Mouse (Mus musculus) lung, adult 2 months (tissue): Measurements from ENCODE around the gene Nmt1. TPM values are rescaled to one million over a fixed set of nuclear protein-coding genes. Genes with fewer than 3 reads are reported as not detected.

Experiments used
- DNase-seq: peaks from one replicate; pipeline ENCODE4 v3.0.0; 2022
- H3K4me1 ChIP-seq: fragments of 200-500 bp; 2 replicates; pipeline ENCODE4 v1.6.1; 2011; ENCODE audit warnings: low read length; ENCODE audit not compliant: control insufficient read depth, insufficient read depth
- H3K4me3 ChIP-seq: fragments of 200-500 bp; replicated peaks from 2 replicates; pipeline ENCODE3; 2011; ENCODE audit warnings: low read depth, mild to moderate bottlenecking, control low read depth, low read length; ENCODE audit errors: extremely low read depth
- CTCF ChIP-seq: fragments of 200-500 bp; IDR thresholded peaks from 2 replicates; pipeline ENCODE4 v1.5.1; 2011; ENCODE audit warnings: mild to moderate bottlenecking, low read length, control low read depth; ENCODE audit not compliant: insufficient read depth
- POLR2A ChIP-seq: fragments of 200-500 bp; IDR thresholded peaks from 2 replicates; pipeline ENCODE4 v1.6.1; 2011; ENCODE audit warnings: low read depth, mild to moderate bottlenecking, control low read depth, low read length, borderline replicate concordance; ENCODE audit errors: extremely low read depth
- WGBS: fragments of 180-500 bp; shearing (Covaris S2); methylation state at CpG from one replicate; pipeline ENCODE4 v1.1.7; 2018; 5-methylcytosine and 5-hydroxymethylcytosine counted together
- polyA plus RNA-seq: library from polyadenylated mRNA; depleted of rRNA; stranded (reverse); fragments of >200 nt; gene quantifications from 2 replicates; pipeline ENCODE4 v1.2.3, GENCODE M21; 2012; rRNA removed

The Nmt1 gene
- polyA plus RNA-seq: 24.0 and 32.2 TPM in 2 replicates

GRCm38 (mm10) chr11:103028176-103028891 lies at the start of gene Nmt1, which contains the start of gene Dcakd:
Gene Nmt1 (plus strand): TSS chr11:103028190.
Gene Dcakd (minus strand): TSS chr11:103028333.
- TF ChIP-seq POLR2A (peak; percentile 93; the same call in 1 of the 2 replicates), CTCF (no peak)
- under 1% methylated on average over 36 of the region's 36 CpGs for WGBS

GRCm38 (mm10) chr11:102981151-102981890 lies 46.7 kb upstream of the Nmt1 start:
- WGBS: 40% methylated on average over 10 of the region's 10 CpGs
- no peak for DNase-seq
- TF ChIP-seq POLR2A: no peak
- TF ChIP-seq CTCF: no peak
- Histone ChIP-seq H3K4me3 (no peak overlapping the region), H3K4me1 (no peaks in the 10 kb centered on the region)

More at GRCm38 (mm10) chr11:103028176-103028891, at the start of gene Nmt1, which contains the start of gene Dcakd:
- Histone ChIP-seq H3K4me3 (peak within 1 kb of the TSS; percentile 99), H3K4me1 (peaks cover 14% of the 10 kb centered on the region)
- peak; percentile 94 for DNase-seq

- DNase-seq: no peak
- Histone ChIP-seq H3K4me3 (no peak overlapping the region), H3K4me1 (no peaks in the 10 kb centered on the region)
- WGBS: 74% methylated on average over 9 of the region's 9 CpGs
- TF ChIP-seq POLR2A (no peak), CTCF (no peak)
These were observed 43.9 kb upstream of the Nmt1 start for GRCm38 (mm10) chr11:102984086-102984485.

GRCm38 (mm10) chr11:102984615-102985014 lies 43.4 kb upstream of the Nmt1 start:
- H3K4me3 ChIP-seq: no peak overlapping the region
- no peak for DNase-seq
- no peaks in the 10 kb centered on the region for H3K4me1 ChIP-seq
- 53% methylated on average over 4 of the region's 4 CpGs for WGBS
- TF ChIP-seq POLR2A (no peak), CTCF (no peak)

- no peak for TF ChIP-seq POLR2A
- TF ChIP-seq CTCF: no peak
- no peak for DNase-seq
- no peaks in the 10 kb centered on the region for H3K4me1 ChIP-seq
- no peak overlapping the region for H3K4me3 ChIP-seq
- 56% methylated on average over 6 of the region's 6 CpGs for WGBS
These were observed 42.8 kb upstream of the Nmt1 start for GRCm38 (mm10) chr11:102985160-102985559.

- Histone ChIP-seq H3K4me3 (no peak overlapping the region), H3K4me1 (peaks cover 2% of the 10 kb centered on the region; the same call in 1 of the 2 replicates)
- WGBS: 14% methylated on average over 28 of the region's 28 CpGs
- DNase-seq: no peak
- TF ChIP-seq POLR2A: no peak
- no peak for TF ChIP-seq CTCF
These were observed 38.3 kb upstream of the Nmt1 start for GRCm38 (mm10) chr11:102989641-102990151.

- peaks cover 2% of the 10 kb centered on the region; the same call in 1 of the 2 replicates for H3K4me1 ChIP-seq
- DNase-seq: no peak
- 3% methylated on average over 29 of the region's 29 CpGs for WGBS
- H3K4me3 ChIP-seq: no peak overlapping the region
- no peak for TF ChIP-seq POLR2A
These were observed 37.8 kb upstream of the Nmt1 start for GRCm38 (mm10) chr11:102990152-102990663.

- DNase-seq: no peak
- TF ChIP-seq CTCF: no peak
- Histone ChIP-seq H3K4me3 (no peak overlapping the region), H3K4me1 (peaks cover 2% of the 10 kb centered on the region; the same call in 1 of the 2 replicates)
- 12% methylated on average over 16 of the region's 16 CpGs for WGBS
These were observed 36.3 kb upstream of the Nmt1 start for GRCm38 (mm10) chr11:102991681-102992080.

- no peak overlapping the region for H3K4me3 ChIP-seq
- H3K4me1 ChIP-seq: peaks cover 2% of the 10 kb centered on the region; the same call in 1 of the 2 replicates
- peak; percentile 83 for TF ChIP-seq CTCF
- TF ChIP-seq POLR2A: no peak
- 14% methylated on average over 5 of the region's 5 CpGs for WGBS
- DNase-seq: peak; percentile 70
These were observed 35.0 kb upstream of the Nmt1 start for GRCm38 (mm10) chr11:102992940-102993339.
